Mouse (Mus musculus): ENCODE data around the gene Tlnrd1.

- TF ChIP-seq CTCF (IDR thresholded peaks at IDR 0.05; ENCODE audit: low read depth, low read length): no peak
- TF ChIP-seq POLR2A (IDR thresholded peaks at IDR 0.05; ENCODE audit: borderline replicate concordance, low read depth, low read length): no peak
These were observed 41.4 kb downstream of the Tlnrd1 start for GRCm38 (mm10) chr7:83842486-83843259.

Measured in bone marrow macrophage, adult 2 months (primary cell).